Mouse (Mus musculus) gastrocnemius, postnatal 36 days (tissue): Measurements from ENCODE around the gene Ppp1r36. TPM values are rescaled to one million over a fixed set of nuclear protein-coding genes. Genes with fewer than 3 reads are reported as not detected.

Experiments used
- DNase-seq, 2 experiments: peaks; one replicate each; pipeline ENCODE4 v3.0.0; 2022
- intact Hi-C: fragments of 180-260 bp; cut with DNase I; formaldehyde crosslinking; loops from one replicate; pipeline ENCODE4 v1.15.1; 2025
- total RNA-seq, 2 experiments: library from RNA; stranded (reverse); gene quantifications; 2 replicates each; pipeline ENCODE4 v1.2.3; 2021

Ppp1r36 gene
- total RNA-seq, 2 experiments from 2014 or later: not detected

GRCm38 (mm10) chr12:76391595-76392271 is 25.6 kb upstream of the Ppp1r36 start:
- DNase-seq: no peak
- intact Hi-C loops: no loop called here

GRCm38 (mm10) chr12:76392979-76393378 is 24.4 kb upstream of the Ppp1r36 start:
- intact Hi-C loops: no loop called here
- no peak for DNase-seq

GRCm38 (mm10) chr12:76397281-76397680 is 20.1 kb upstream of the Ppp1r36 start:
- intact Hi-C loops: no loop called here
- no peak for DNase-seq

- DNase-seq: no peak
- intact Hi-C loops: no loop called here
These were observed 15.7 kb upstream of the Ppp1r36 start for GRCm38 (mm10) chr12:76401674-76402073.

GRCm38 (mm10) chr12:76402991-76403885 is 14.1 kb upstream of the Ppp1r36 start:
- no peak for DNase-seq
- intact Hi-C loops: no loop called here

GRCm38 (mm10) chr12:76403886-76404537 is 13.3 kb upstream of the Ppp1r36 start, which contains the start of gene Hspa2:
TSS of gene Hspa2 (plus strand) at chr12:76404176.
- intact Hi-C loops: loop anchor here (2.0 kb wide), 1 partner anchor 33 kb away; the partner anchor contains the start of gene Zbtb1
- DNase-seq: peak; percentile 100

- intact Hi-C loops: loop anchor here (2.0 kb wide), 1 partner anchor 34 kb away; the partner anchor contains the start of gene Zbtb1
- no peak for DNase-seq
These were observed 12.5 kb upstream of the Ppp1r36 start for GRCm38 (mm10) chr12:76404836-76405182.

GRCm38 (mm10) chr12:76405183-76405970 is 12.0 kb upstream of the Ppp1r36 start:
- intact Hi-C loops: loop anchor here (2.0 kb wide), 1 partner anchor 35 kb away; the partner anchor contains the start of gene Zbtb1
- peak in 1 of 2 experiments; percentile 29 for DNase-seq

- no peak for DNase-seq
- intact Hi-C loops: loop anchor here (2.0 kb wide), 1 partner anchor 35 kb away; the partner anchor contains the start of gene Zbtb1
These were observed 11.4 kb upstream of the Ppp1r36 start for GRCm38 (mm10) chr12:76405971-76406370.

- DNase-seq: no peak
- intact Hi-C loops: no loop called here
These were observed 10.2 kb upstream of the Ppp1r36 start for GRCm38 (mm10) chr12:76407184-76407583.

- no peak for DNase-seq
- intact Hi-C loops: no loop called here
These were observed 8.2 kb upstream of the Ppp1r36 start for GRCm38 (mm10) chr12:76409166-76409565.

GRCm38 (mm10) chr12:76415383-76416010 is 1.8 kb upstream of the Ppp1r36 start:
- intact Hi-C loops: loop anchor here (5.0 kb wide), 1 partner anchor 52 kb away; no protein-coding TSS in a partner anchor

GRCm38 (mm10) chr12:76418346-76418745 is 1.0 kb downstream of the Ppp1r36 start:
- intact Hi-C loops: loop anchor here (5.0 kb wide), 1 partner anchor 49 kb away; no protein-coding TSS in a partner anchor
- DNase-seq: no peak

More at GRCm38 (mm10) chr12:76415383-76416010, 1.8 kb upstream of the Ppp1r36 start:
- DNase-seq: no peak

- no peak for DNase-seq
- intact Hi-C loops: no loop called here
These were observed 7.9 kb downstream of the Ppp1r36 start for GRCm38 (mm10) chr12:76425256-76425655.

GRCm38 (mm10) chr12:76427546-76427945 is 10.2 kb downstream of the Ppp1r36 start:
- intact Hi-C loops: no loop called here
- no peak for DNase-seq

- intact Hi-C loops: no loop called here
- no peak for DNase-seq
These were observed 13.6 kb downstream of the Ppp1r36 start for GRCm38 (mm10) chr12:76430879-76431406.

- intact Hi-C loops: no loop called here
- DNase-seq: no peak
These were observed 14.1 kb downstream of the Ppp1r36 start for GRCm38 (mm10) chr12:76431431-76431830.

GRCm38 (mm10) chr12:76434111-76434510 is 16.8 kb downstream of the Ppp1r36 start:
- intact Hi-C loops: no loop called here
- no peak for DNase-seq

GRCm38 (mm10) chr12:76435084-76435483 is 17.7 kb downstream of the Ppp1r36 start:
- no peak for DNase-seq
- intact Hi-C loops: no loop called here
